Mouse (Mus musculus) ES-E14 (cell line): ENCODE results near the gene Adcy4.

ENCODE experiments used
- CHD2 ChIP-seq: IDR thresholded peaks from 2 replicates; pipeline ENCODE4 v1.6.1; 2014; ENCODE audit warnings: mild to moderate bottlenecking, low read depth, low read length, inconsistent platforms
- HCFC1 ChIP-seq: IDR thresholded peaks from 2 replicates; pipeline ENCODE4 v1.6.1; 2012; ENCODE audit warnings: low read length, inconsistent platforms, borderline replicate concordance; ENCODE audit not compliant: insufficient read depth
- ZC3H11A ChIP-seq: IDR thresholded peaks from 2 replicates; pipeline ENCODE4 v1.6.1; 2012; ENCODE audit warnings: low read depth, mild to moderate bottlenecking, inconsistent platforms, low read length, borderline replicate concordance
- ZNF384 ChIP-seq: IDR thresholded peaks from 2 replicates; pipeline ENCODE4 v1.6.1; 2012; ENCODE audit warnings: low read depth, low read length, inconsistent platforms

DNA sequence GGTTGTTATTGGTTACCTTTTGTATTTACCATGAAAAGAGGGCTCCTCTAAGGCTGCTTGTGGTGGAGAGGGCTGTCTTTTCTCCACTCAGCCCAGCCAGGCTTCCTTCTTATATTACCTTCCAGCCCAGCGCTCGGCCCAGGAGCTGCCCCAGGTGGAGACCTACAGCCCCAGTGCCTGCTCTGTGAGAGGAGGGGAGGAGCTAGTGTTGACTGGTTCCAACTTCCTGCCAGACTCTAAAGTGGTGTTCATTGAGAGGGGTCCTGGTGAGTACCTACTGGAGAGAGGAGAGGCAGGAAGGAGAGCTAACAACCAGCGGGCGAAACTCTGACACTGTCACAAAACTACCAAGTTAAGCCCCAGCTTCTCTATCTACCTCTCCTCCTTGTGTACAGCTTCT, 46.4 kb upstream of the Adcy4 start:
- TF ChIP-seq CHD2 (no peak), ZC3H11A (no peak), ZNF384 (no peak), HCFC1 (no peak)
